Mouse (Mus musculus) erythroblast, embryonic 14.5 days (primary cell): ENCODE results near the gene Mcts2.

ENCODE experiments used
- GATA1 ChIP-seq: IDR thresholded peaks from 2 replicates; pipeline ENCODE4 v1.6.1; 2012; ENCODE audit warnings: low read length, inconsistent platforms, mixed read lengths
- TAL1 ChIP-seq: IDR thresholded peaks from 3 replicates; pipeline ENCODE4 v1.6.1; 2012; ENCODE audit warnings: low read length, inconsistent platforms, mixed read lengths

DNA sequence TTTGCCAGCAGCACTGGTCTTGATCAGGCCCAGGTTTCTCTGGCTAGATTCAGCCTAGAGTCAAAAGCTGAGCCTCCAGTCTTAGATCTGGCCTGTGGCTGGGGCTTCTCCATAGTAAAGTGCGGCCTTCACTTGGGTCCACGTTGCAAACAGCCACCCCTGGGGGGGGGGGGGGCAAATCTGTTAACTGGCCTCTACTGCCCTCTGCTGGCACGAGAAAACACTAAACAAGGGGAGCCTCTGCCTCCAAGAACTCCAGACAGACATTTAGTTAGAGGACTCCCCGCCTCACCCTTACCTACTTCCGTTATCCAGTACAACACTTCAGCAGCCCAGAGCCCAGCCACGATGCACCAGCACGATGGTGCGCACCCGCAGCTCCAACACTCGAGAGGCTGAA, 29.4 kb upstream of the Mcts2 start:
- TF ChIP-seq GATA1 (no peak), TAL1 (no peak)
